37 mouse cellular contexts compared by ENCODE assay signal in genomic region chr4:115111167-115111566, GRCm38 (mm10). TPM values are rescaled to one million over a fixed set of nuclear protein-coding genes. Genes with fewer than 3 reads are reported as not detected.
"Had no signal": no experiment of that assay in that cellular context is flagged by ENCODE, and none has a peak within 500 bp of the region (broad histone marks: within the 10 kb centered on the region; RNA-seq: fewer than 3 reads in every experiment).

No protein-coding gene starts in this region.

- H3K4me2 ChIP-seq: limb, embryonic 12.5 days; limb, embryonic 13.5 days; limb, embryonic 15.5 days; liver, embryonic 11.5 days; liver, embryonic 12.5 days; liver, embryonic 13.5 days; liver, embryonic 15.5 days; lung, embryonic 14.5 days; lung, embryonic 15.5 days; midbrain, embryonic 11.5 days; midbrain, embryonic 12.5 days; midbrain, embryonic 13.5 days; midbrain, embryonic 15.5 days; neural tube, embryonic 12.5 days had no signal

- H3K4me3 ChIP-seq: left cerebral cortex, adult 2 months; limb, embryonic 10.5 days; limb, embryonic 12.5 days; limb, embryonic 13.5 days; limb, embryonic 15.5 days; liver, embryonic 12.5 days; liver, embryonic 13.5 days; liver, embryonic 15.5 days; lung, embryonic 15.5 days; megakaryocyte, embryonic 14.5 days; midbrain, embryonic 10.5 days; midbrain, embryonic 12.5 days; midbrain, embryonic 13.5 days; midbrain, embryonic 15.5 days; myocyte; neural tube, embryonic 12.5 days had no signal

- H3K4me1 ChIP-seq: limb, embryonic 10.5 days; limb, embryonic 12.5 days; limb, embryonic 13.5 days; limb, embryonic 15.5 days; liver, embryonic 12.5 days; liver, embryonic 13.5 days; liver, embryonic 15.5 days; lung, embryonic 15.5 days; midbrain, embryonic 10.5 days; midbrain, embryonic 12.5 days; midbrain, embryonic 13.5 days; midbrain, embryonic 15.5 days; neural tube, embryonic 12.5 days had no signal

- H3K27ac ChIP-seq: left cerebral cortex, adult 2 months; limb, embryonic 10.5 days; limb, embryonic 12.5 days; limb, embryonic 13.5 days; limb, embryonic 15.5 days; liver, embryonic 12.5 days; liver, embryonic 13.5 days; liver, embryonic 14.5 days; liver, embryonic 15.5 days; lung, embryonic 15.5 days; macrophage; midbrain, embryonic 10.5 days; midbrain, embryonic 12.5 days; midbrain, embryonic 13.5 days; midbrain, embryonic 15.5 days; neural tube, embryonic 12.5 days had no signal

- H3K27me3 ChIP-seq: limb, embryonic 12.5 days; limb, embryonic 15.5 days; lung, embryonic 15.5 days; megakaryocyte, embryonic 14.5 days; midbrain, embryonic 12.5 days; midbrain, embryonic 13.5 days; midbrain, embryonic 15.5 days; neural tube, embryonic 12.5 days had no signal

- ATAC-seq: liver, embryonic 12.5 days; liver, postnatal 0 days; lung, postnatal 0 days; midbrain, embryonic 13.5 days; midbrain, embryonic 15.5 days; midbrain, embryonic 16.5 days had no signal

- H3K36me3 ChIP-seq: limb, embryonic 10.5 days; limb, embryonic 12.5 days; limb, embryonic 13.5 days; limb, embryonic 15.5 days; liver, embryonic 12.5 days; liver, embryonic 13.5 days; liver, embryonic 15.5 days; lung, embryonic 15.5 days; midbrain, embryonic 10.5 days; midbrain, embryonic 12.5 days; midbrain, embryonic 13.5 days; midbrain, embryonic 15.5 days; neural tube, embryonic 12.5 days had no signal

- DNase-seq: left cerebral cortex, postnatal 4 days; liver, embryonic 13.5 days; liver, postnatal 0 days; lung, adult 18-20 months; lung, adult 2 months; lung, embryonic 14.5 days; lung, postnatal 10 days; lung, postnatal 14 days; lung, postnatal 36 days; lung, postnatal 4 days; midbrain, embryonic 14.5 days had no signal

- H3K9me3 ChIP-seq: limb, embryonic 10.5 days; limb, embryonic 13.5 days; limb, embryonic 15.5 days; liver, embryonic 12.5 days; liver, embryonic 13.5 days; liver, embryonic 15.5 days; lung, embryonic 15.5 days; midbrain, embryonic 12.5 days; midbrain, embryonic 13.5 days; midbrain, embryonic 15.5 days had no signal

- H3K9ac ChIP-seq: limb, embryonic 12.5 days; limb, embryonic 13.5 days; limb, embryonic 15.5 days; liver, embryonic 12.5 days; liver, embryonic 13.5 days; liver, embryonic 14.5 days; liver, embryonic 15.5 days; liver, postnatal 0 days; lung, embryonic 14.5 days; lung, embryonic 15.5 days; midbrain, embryonic 12.5 days; midbrain, embryonic 13.5 days; midbrain, embryonic 15.5 days; neural tube, embryonic 12.5 days had no signal

RNA-seq across cellular contexts. Expression of gene Pdzk1ip1, which starts 22.7 kb away (rescaled TPM):
- total RNA-seq: monocyte, adult 5-6 weeks had no signal

RNA-seq across cellular contexts. Expression of gene Cyp4x1, which starts 22.9 kb away (rescaled TPM):
- total RNA-seq: megakaryocyte progenitor cell, adult 5-6 weeks; megakaryocyte, adult 5-6 weeks; megakaryocyte-erythroid progenitor cell, adult 5-6 weeks; monocyte, adult 5-6 weeks had no signal
- polyA plus RNA-seq: limb, embryonic 12.5 days; limb, embryonic 13.5 days; limb, embryonic 15.5 days; lung, adult 2 months; lung, embryonic 16.5 days; lung, postnatal 0 days; macrophage; myocyte had no signal

RNA-seq across cellular contexts. Expression of gene Tal1, which starts 54.9 kb away (rescaled TPM):
- polyA plus RNA-seq: myocyte had no signal
